Mouse (Mus musculus): ENCODE results near the gene Capg.

DNA sequence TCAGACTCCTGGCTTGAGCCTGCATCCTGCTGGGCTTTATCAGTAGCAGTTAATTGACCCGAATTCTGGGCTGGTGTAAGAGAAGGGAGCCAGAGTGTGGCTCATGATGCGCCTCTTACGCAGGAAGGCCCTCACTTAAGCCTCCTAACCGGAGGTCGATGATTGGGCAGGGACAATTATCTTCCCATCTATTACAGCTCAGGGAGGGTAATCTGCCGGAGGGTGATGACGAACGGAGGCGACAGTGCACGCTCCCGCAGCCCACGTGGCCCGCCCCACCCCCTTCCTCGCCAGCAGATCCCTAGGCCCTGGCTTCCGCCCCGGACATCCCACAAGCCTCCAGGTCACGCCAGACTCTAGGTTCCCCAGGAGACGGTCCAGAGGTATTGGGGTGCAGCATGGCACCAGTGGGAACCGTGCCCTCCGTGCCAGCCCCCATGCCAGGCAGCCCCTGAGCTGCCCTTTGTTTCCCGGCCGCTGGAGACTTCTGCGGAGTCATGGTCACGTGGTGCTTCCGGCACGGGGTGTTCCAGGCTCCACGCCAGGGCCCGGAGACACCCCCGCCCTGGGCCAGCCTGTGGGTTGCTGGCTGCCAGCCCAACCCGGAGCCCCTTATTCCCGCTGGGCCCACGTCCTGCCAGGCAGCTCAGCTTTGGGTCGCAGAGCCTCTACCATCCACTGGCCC, 31.7 kb upstream of the Capg start:
- TF ChIP-seq CTCF (IDR thresholded peaks at IDR 0.05; ENCODE audit: borderline replicate concordance, insufficient read depth, low read depth, low read length), result no peak
- TF ChIP-seq POLR2A (IDR thresholded peaks at IDR 0.05; ENCODE audit: borderline replicate concordance, insufficient read depth, low read length), result peak; percentile 26; the same call in 1 of the 2 replicates
